Comparison of ENCODE assay signal across 13 mouse cellular contexts in genomic region chr17:45994281-45994817, GRCm38 (mm10). TPM values are rescaled to one million over a fixed set of nuclear protein-coding genes. Genes with fewer than 3 reads are reported as not detected.
DNase-seq lines count a peak whose midpoint lies in the region; ATAC-seq and TF ChIP-seq lines count a peak whose summit lies in the region.
"Had no signal": no experiment of that assay in that cellular context is flagged by ENCODE, and none has a peak within 500 bp of the region (broad histone marks: within the 10 kb centered on the region; RNA-seq: fewer than 3 reads in every experiment).

No protein-coding gene starts in this region.

- DNase-seq in lung, postnatal 14 days, result no peak
- peak; percentile 19 for DNase-seq in kidney, postnatal 0 days (ENCODE audit: low spot score)
- DNase-seq in urinary bladder, postnatal 10 days (ENCODE audit: low spot score), result no peak
- DNase-seq in thymus, adult 18-20 months, result no peak
- DNase-seq: cerebellum, postnatal 25 days; gastrocnemius, adult 2 months; heart, postnatal 14 days; lung, postnatal 36 days; right cerebral cortex, postnatal 4 days; thymus, postnatal 25 days had no signal

- no peak overlapping the region for H3K4me3 ChIP-seq in lung, embryonic 15.5 days
- no peak overlapping the region for H3K4me3 ChIP-seq in intestine, postnatal 0 days (ENCODE audit: low read depth, low read length)
- no peak overlapping the region for H3K4me3 ChIP-seq in kidney, postnatal 0 days (replicated peaks; ENCODE audit: low read depth, low read length)
- no peak overlapping the region for H3K4me3 ChIP-seq in myocyte
- H3K4me3 ChIP-seq: gastrocnemius, adult 2 months had no signal

- ATAC-seq in lung, embryonic 15.5 days (ENCODE audit: borderline replicate concordance, extremely low read depth, low FRiP score, low TSS enrichment), result peak; percentile 58
- ATAC-seq in intestine, postnatal 0 days, result peak; percentile 81
- ATAC-seq in kidney, postnatal 0 days (replicated peaks; ENCODE audit: low FRiP score, low read depth), result peak; percentile 90

- WGBS in lung, embryonic 15.5 days, result 17% methylated on average over 11 of the region's 11 CpGs
- WGBS in intestine, postnatal 0 days, result 27% methylated on average over 11 of the region's 11 CpGs
- WGBS in kidney, postnatal 0 days, result 42% methylated on average over 11 of the region's 11 CpGs

- H3K9ac ChIP-seq in lung, embryonic 15.5 days, result no peak overlapping the region
- no peak overlapping the region; the same call in 1 of the 2 replicates for H3K9ac ChIP-seq in intestine, postnatal 0 days (ENCODE audit: low read depth, low read length)
- no peak overlapping the region for H3K9ac ChIP-seq in kidney, postnatal 0 days (ENCODE audit: low read depth, low read length)

- no peaks in the 10 kb centered on the region for H3K36me3 ChIP-seq in lung, embryonic 15.5 days
- H3K36me3 ChIP-seq in intestine, postnatal 0 days (ENCODE audit: control insufficient read depth, insufficient read depth), result no peaks in the 10 kb centered on the region
- H3K36me3 ChIP-seq in kidney, postnatal 0 days (ENCODE audit: insufficient read depth, low read length), result no peaks in the 10 kb centered on the region
- H3K36me3 ChIP-seq in myocyte (ENCODE audit: control insufficient read depth, insufficient read depth), result no peaks in the 10 kb centered on the region

- H3K27me3 ChIP-seq in lung, embryonic 15.5 days, result no peaks in the 10 kb centered on the region
- H3K27me3 ChIP-seq in intestine, postnatal 0 days (replicated peaks; ENCODE audit: control insufficient read depth, insufficient read depth, low read length), result no peaks in the 10 kb centered on the region
- H3K27me3 ChIP-seq in kidney, postnatal 0 days (ENCODE audit: insufficient read depth, low read length), result no peaks in the 10 kb centered on the region
- H3K27me3 ChIP-seq in myocyte (ENCODE audit: control insufficient read depth, insufficient read depth, insufficient read length), result no peaks in the 10 kb centered on the region

- H3K4me2 ChIP-seq in lung, embryonic 15.5 days, result 0 out of 2 replicates have a peak overlapping the region, but pooled peaks have one; percentile 6
- H3K4me2 ChIP-seq in intestine, postnatal 0 days (replicated peaks; ENCODE audit: low read depth), result peak overlapping the region; percentile 46
- H3K4me2 ChIP-seq in kidney, postnatal 0 days (ENCODE audit: low read length), result no peak overlapping the region
- no peak overlapping the region for H3K4me2 ChIP-seq in myocyte (ENCODE audit: low read depth)

- peaks cover 28% of the 10 kb centered on the region for H3K4me1 ChIP-seq in lung, embryonic 15.5 days
- H3K4me1 ChIP-seq in intestine, postnatal 0 days (replicated peaks; ENCODE audit: control insufficient read depth, insufficient read depth, low read length), result peaks cover 9% of the 10 kb centered on the region; the same call in 1 of the 2 replicates
- H3K4me1 ChIP-seq in kidney, postnatal 0 days (replicated peaks; ENCODE audit: insufficient read depth, low read length), result 0 out of 2 replicates have a peak, but pooled peaks cover 6% of the 10 kb centered on the region

- no peak overlapping the region for H3ac ChIP-seq in myocyte (ENCODE audit: control insufficient read depth, insufficient read length)

- TF ChIP-seq CTCF in intestine, postnatal 0 days (IDR thresholded peaks at IDR 0.05; ENCODE audit: low read depth), result no peak
- no peak for TF ChIP-seq CTCF in kidney, postnatal 0 days (IDR thresholded peaks at IDR 0.05; ENCODE audit: low read depth)

- H3K9me3 ChIP-seq in lung, embryonic 15.5 days, result no peaks in the 10 kb centered on the region
- H3K9me3 ChIP-seq in intestine, postnatal 0 days (ENCODE audit: control insufficient read depth), result no peaks in the 10 kb centered on the region
- no peaks in the 10 kb centered on the region for H3K9me3 ChIP-seq in kidney, postnatal 0 days (replicated peaks; ENCODE audit: low read length)

- TF ChIP-seq POLR2A in myocyte (IDR thresholded peaks at IDR 0.05; ENCODE audit: insufficient read length, low read depth), result no peak

- no peak overlapping the region for H3K27ac ChIP-seq in lung, embryonic 15.5 days
- H3K27ac ChIP-seq in intestine, postnatal 0 days (ENCODE audit: low read depth, low read length), result peak overlapping the region; percentile 75
- H3K27ac ChIP-seq in kidney, postnatal 0 days, result 0 out of 2 replicates have a peak overlapping the region, but pooled peaks have one; percentile 8
- H3K27ac ChIP-seq: gastrocnemius, adult 2 months had no signal

- no peaks in the 10 kb centered on the region for H3K79me2 ChIP-seq in myocyte (ENCODE audit: control insufficient read depth, insufficient read depth)

TF ChIP-seq in myocyte, 11 proteins besides CTCF, POLR2A, EP300 and RAD21:
- TF ChIP-seq USF1 (IDR thresholded peaks at IDR 0.05; ENCODE audit: low read depth) (no peak), TCF3 (IDR thresholded peaks at IDR 0.05; ENCODE audit: insufficient read length, low read depth) (peak; percentile 21), SRF (IDR thresholded peaks at IDR 0.05; ENCODE audit: control insufficient read depth, insufficient read length, low read depth) (no peak), MYOD1 (IDR thresholded peaks at IDR 0.05; ENCODE audit: control insufficient read depth in 1 of 3, insufficient read length in 2 of 3, low read depth in 2 of 3) (peak in 2 of 3 experiments; percentile 62 to 87), MAX (IDR thresholded peaks at IDR 0.05; ENCODE audit: low read depth) (no peak), POLR2AphosphoS2 (IDR thresholded peaks at IDR 0.05; ENCODE audit: insufficient read length, low read depth) (no peak), MYOG (IDR thresholded peaks at IDR 0.05; ENCODE audit: control insufficient read depth in 1 of 3, insufficient read depth in 1 of 3, insufficient read length in 2 of 3, low read depth in 2 of 3) (peak in 2 of 3 experiments; percentile 69 to 88)

RNA-seq across cellular contexts. Expression of gene Vegfa, which starts 37.8 kb away (rescaled TPM):
- polyA plus RNA-seq in lung, embryonic 15.5 days (2015; fragmentation: Nextera tagmentation; extraction: Ambion mirVana), result 5.1 and 6.2 TPM in 2 replicates
- polyA plus RNA-seq in intestine, postnatal 0 days (2015; fragmentation: Nextera tagmentation; extraction: Ambion mirVana), result 5.9 and 8.2 TPM in 2 replicates
- 6.3 TPM in 2 replicates for polyA plus RNA-seq in kidney, postnatal 0 days (2015; fragmentation: Nextera tagmentation; extraction: Ambion mirVana)
- 177 TPM for polyA plus RNA-seq in myocyte (2012; fragmentation: generic; extraction: Trizol)

Comparison
In these comparisons a context has a peak if more than half of its experiments do, and no peak if none do; other contexts are left out.
1. H3K4me2 ChIP-seq: peak in lung, embryonic 15.5 days (single experiment) and intestine, postnatal 0 days (single experiment); none in kidney, postnatal 0 days (single experiment) and myocyte (single experiment).
2. RNA of gene Vegfa, which starts 37.8 kb away (polyA plus RNA-seq): 177 TPM in myocyte (single experiment); 6.3 TPM in kidney, postnatal 0 days, 5.9 to 8.2 TPM in intestine, postnatal 0 days and 5.1 to 6.2 TPM in lung, embryonic 15.5 days; every median in the first group is over 10 times any median in the second.
3. Peak in every context shown above with its lines, with median percentiles within 50 percentile points of each other: ATAC-seq.